Mouse (Mus musculus) spleen, adult 2 months (tissue): ENCODE data around the gene Fkbp11.

Source experiments
- CTCF ChIP-seq: fragments of 200-500 bp; IDR thresholded peaks from 2 replicates; pipeline ENCODE4 v1.5.1; 2011; ENCODE audit warnings: mild to moderate bottlenecking, inconsistent platforms; ENCODE audit not compliant: insufficient read depth, insufficient read length, insufficient replicate concordance; ENCODE audit errors: extremely low read depth
- POLR2A ChIP-seq: fragments of 200-500 bp; IDR thresholded peaks from 2 replicates; pipeline ENCODE4 v1.6.1; 2011; ENCODE audit warnings: low read depth, low read length, inconsistent platforms

DNA sequence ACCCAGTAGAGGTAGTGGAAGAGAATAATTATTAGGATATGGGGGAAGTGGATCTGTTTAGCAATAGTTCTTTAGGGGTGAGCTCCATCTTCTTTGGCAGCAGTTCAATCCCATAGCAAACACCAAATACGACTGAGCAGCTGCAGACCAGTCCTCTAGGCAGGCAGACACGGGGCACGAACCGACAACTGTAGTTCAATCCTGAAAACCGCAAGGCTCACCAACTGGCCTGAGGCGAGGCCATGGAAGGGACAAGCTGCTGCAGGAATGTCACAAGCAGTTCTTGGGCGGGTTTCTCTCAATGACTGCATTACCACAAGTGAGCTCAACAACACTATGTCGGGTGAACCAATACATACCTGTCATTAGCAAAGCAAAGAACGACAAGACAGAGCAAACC, 23.7 kb downstream of the Fkbp11 start:
- TF ChIP-seq POLR2A (no peak), CTCF (no peak)
